Mouse (Mus musculus) liver, embryonic 14.5 days (tissue): ENCODE measurements at regions not wholly inside any gene's neighbourhood (a gene's known extent, or its start where the extent isn't known, plus 50 kb on each side); places are given as distances from the start of the nearest gene placed in this dataset.
"Not testable (repeated sequence)": the region's sequence is repeated elsewhere in the genome, so short reads cannot be mapped to it uniquely, and the experiment has no call there.

Experiments
- CTCF ChIP-seq: IDR thresholded peaks from 2 replicates; pipeline ENCODE4 v1.5.1; 2016; ENCODE audit warnings: antibody characterized with exemption, low read depth, control low read depth
- EP300 ChIP-seq: IDR thresholded peaks from 2 replicates; pipeline ENCODE4 v1.6.1; 2016; ENCODE audit warnings: antibody characterized with exemption, low read depth

DNA sequence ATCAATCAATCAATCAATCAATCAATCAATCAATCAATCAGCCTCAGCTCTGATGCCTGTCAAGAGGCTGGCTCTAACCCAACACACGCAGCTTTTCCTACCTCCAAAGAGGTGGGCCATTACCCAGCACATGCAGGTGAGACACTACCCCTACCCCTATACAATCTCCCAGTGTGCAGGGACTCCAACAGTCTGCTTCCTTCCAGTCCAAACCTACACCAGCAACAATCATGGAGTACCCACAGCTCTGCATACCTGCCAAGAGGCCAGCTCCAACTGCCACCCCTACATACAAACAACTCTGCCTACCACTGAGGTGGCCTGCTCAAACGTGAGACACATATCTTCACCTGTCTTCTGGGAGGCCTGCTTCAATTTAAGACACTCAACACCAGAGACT, 76.7 kb upstream of the Fcho1 start:
- not testable (repeated sequence) for TF ChIP-seq EP300, CTCF
